Mouse (Mus musculus): ENCODE data around the gene Bcat1.
A peak's percentile ranks its signal among the peaks of the same experiment; 100 is the strongest.

Bcat1 gene

DNA sequence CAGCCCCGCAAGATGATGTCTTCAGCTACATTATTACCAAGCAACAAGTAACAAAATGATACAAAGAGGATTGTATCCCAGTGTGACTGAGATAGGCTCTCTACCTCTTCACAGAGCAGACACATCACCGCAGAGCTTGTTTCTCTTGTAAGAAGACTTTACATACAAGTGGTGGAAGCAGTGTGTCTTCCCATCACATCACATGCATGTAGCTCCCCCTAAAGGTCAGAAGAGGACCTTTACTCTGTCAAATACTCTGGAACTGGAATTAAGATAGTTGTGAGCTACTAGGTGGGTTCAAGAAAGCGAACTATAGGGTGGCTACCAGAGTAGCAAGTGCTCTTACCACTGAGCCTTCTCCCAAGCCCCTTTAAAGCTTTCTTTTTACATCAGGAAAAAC is 78.8 kb downstream of the Bcat1 start:
- Histone ChIP-seq H3K36me3 (ENCODE audit: insufficient read depth, low read length) (peaks cover 77% of the 10 kb centered on the region), H3K9me3 (ENCODE audit: low read length) (no peaks in the 10 kb centered on the region), H3K27me3 (ENCODE audit: insufficient read depth, low read length) (no peaks in the 10 kb centered on the region), H3K4me1 (replicated peaks; ENCODE audit: low read depth, low read length) (peaks cover 24% of the 10 kb centered on the region), H3K4me3 (replicated peaks; ENCODE audit: low read length) (no peak overlapping the region)
- peak; percentile 15; the same call in 1 of the 2 replicates for TF ChIP-seq CTCF (conservative IDR thresholded peaks at IDR 0.05; ENCODE audit: low read length)
- TF ChIP-seq POU5F1 (IDR thresholded peaks at IDR 0.05; ENCODE audit: borderline replicate concordance, low read length), result no peak

- Histone ChIP-seq H3K4me3 (replicated peaks; ENCODE audit: low read length) (no peak overlapping the region), H3K9me3 (ENCODE audit: low read length) (peaks cover 4% of the 10 kb centered on the region; the same call in 1 of the 2 replicates), H3K36me3 (ENCODE audit: insufficient read depth, low read length) (peaks cover 34% of the 10 kb centered on the region), H3K27me3 (ENCODE audit: insufficient read depth, low read length) (no peaks in the 10 kb centered on the region), H3K4me1 (replicated peaks; ENCODE audit: low read depth, low read length) (peaks cover 3% of the 10 kb centered on the region)
- no peak for TF ChIP-seq POU5F1 (IDR thresholded peaks at IDR 0.05; ENCODE audit: borderline replicate concordance, low read length)
- TF ChIP-seq NANOG (IDR thresholded peaks at IDR 0.05; ENCODE audit: borderline replicate concordance, low read length), result no peak
- no peak for TF ChIP-seq CTCF (conservative IDR thresholded peaks at IDR 0.05; ENCODE audit: low read length)
Measured at GRCm38 (mm10) chr6:144992111-144992510, 83.9 kb downstream of the Bcat1 start.

DNA sequence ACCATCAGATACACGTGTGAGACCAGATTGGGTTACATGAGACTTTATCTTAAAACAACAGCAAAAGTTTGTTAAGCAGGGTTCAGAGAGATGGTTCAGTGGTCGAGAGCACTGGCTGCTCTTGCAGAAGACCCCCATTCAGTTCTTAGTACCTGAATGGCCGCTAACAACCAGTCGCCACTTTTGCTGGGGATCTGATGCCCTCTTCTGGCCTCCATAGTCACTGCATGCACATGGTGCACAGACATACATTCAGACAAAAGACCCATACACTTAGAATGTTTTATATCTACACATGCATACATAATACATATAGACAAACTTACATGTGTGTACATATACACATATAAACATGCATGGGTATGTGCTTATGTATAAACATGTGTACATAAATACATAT is 86.8 kb downstream of the Bcat1 start:
- Histone ChIP-seq H3K9me3 (ENCODE audit: low read length) (peaks cover 4% of the 10 kb centered on the region; the same call in 1 of the 2 replicates), H3K36me3 (ENCODE audit: insufficient read depth, low read length) (peaks cover 7% of the 10 kb centered on the region), H3K4me1 (replicated peaks; ENCODE audit: low read depth, low read length) (peaks cover 3% of the 10 kb centered on the region), H3K27me3 (ENCODE audit: insufficient read depth, low read length) (no peaks in the 10 kb centered on the region), H3K4me3 (replicated peaks; ENCODE audit: low read length) (no peak overlapping the region)
- peak; percentile 38 for TF ChIP-seq CTCF (conservative IDR thresholded peaks at IDR 0.05; ENCODE audit: low read length)
- no peak for TF ChIP-seq POU5F1 (IDR thresholded peaks at IDR 0.05; ENCODE audit: borderline replicate concordance, low read length)

- no peak for TF ChIP-seq POU5F1 (IDR thresholded peaks at IDR 0.05; ENCODE audit: borderline replicate concordance, low read length)
- TF ChIP-seq NANOG (IDR thresholded peaks at IDR 0.05; ENCODE audit: borderline replicate concordance, low read length), result no peak
- no peak for TF ChIP-seq CTCF (conservative IDR thresholded peaks at IDR 0.05; ENCODE audit: low read length)
- peaks cover 5% of the 10 kb centered on the region for H3K4me1 ChIP-seq (replicated peaks; ENCODE audit: low read depth, low read length)
Measured at GRCm38 (mm10) chr6:144987676-144988075, 88.3 kb downstream of the Bcat1 start.

GRCm38 (mm10) chr6:144987216-144987615 is 88.8 kb downstream of the Bcat1 start:
- H3K4me3 ChIP-seq (replicated peaks; ENCODE audit: low read length), result no peak overlapping the region
- peaks cover 8% of the 10 kb centered on the region for H3K4me1 ChIP-seq (replicated peaks; ENCODE audit: low read depth, low read length)
- no peaks in the 10 kb centered on the region for H3K36me3 ChIP-seq (ENCODE audit: insufficient read depth, low read length)
- TF ChIP-seq CTCF (conservative IDR thresholded peaks at IDR 0.05; ENCODE audit: low read length), result no peak
- no peak for TF ChIP-seq NANOG (IDR thresholded peaks at IDR 0.05; ENCODE audit: borderline replicate concordance, low read length)
- TF ChIP-seq POU5F1 (IDR thresholded peaks at IDR 0.05; ENCODE audit: borderline replicate concordance, low read length), result no peak
- H3K27me3 ChIP-seq (ENCODE audit: insufficient read depth, low read length), result no peaks in the 10 kb centered on the region
- peaks cover 4% of the 10 kb centered on the region; the same call in 1 of the 2 replicates for H3K9me3 ChIP-seq (ENCODE audit: low read length)

More at GRCm38 (mm10) chr6:144987676-144988075, 88.3 kb downstream of the Bcat1 start:
- no peak overlapping the region for H3K4me3 ChIP-seq (replicated peaks; ENCODE audit: low read length)
- no peaks in the 10 kb centered on the region for H3K27me3 ChIP-seq (ENCODE audit: insufficient read depth, low read length)
- peaks cover 4% of the 10 kb centered on the region; the same call in 1 of the 2 replicates for H3K9me3 ChIP-seq (ENCODE audit: low read length)
- no peaks in the 10 kb centered on the region for H3K36me3 ChIP-seq (ENCODE audit: insufficient read depth, low read length)

DNA sequence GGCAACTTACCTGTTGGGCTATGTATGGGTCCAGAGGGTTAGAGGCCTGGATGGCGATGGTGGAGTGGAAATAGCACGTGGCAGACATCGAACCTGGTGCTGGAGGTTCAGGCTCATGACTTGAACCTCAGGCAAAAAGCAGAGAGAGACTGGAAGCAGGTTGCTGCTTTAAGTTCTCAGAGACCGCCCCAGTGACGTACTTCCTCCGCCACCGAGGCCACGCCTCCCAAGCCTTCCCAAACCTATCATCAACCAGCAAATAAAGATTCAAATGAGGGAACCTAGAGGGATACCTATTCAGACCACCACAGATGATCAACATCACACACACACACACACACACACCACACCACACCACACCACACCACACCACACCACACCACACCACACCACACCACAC is 91.8 kb downstream of the Bcat1 start:
- no peaks in the 10 kb centered on the region for H3K27me3 ChIP-seq (ENCODE audit: insufficient read depth, low read length)
- no peak for TF ChIP-seq NANOG (IDR thresholded peaks at IDR 0.05; ENCODE audit: borderline replicate concordance, low read length)
- TF ChIP-seq CTCF (conservative IDR thresholded peaks at IDR 0.05; ENCODE audit: low read length), result no peak
- TF ChIP-seq POU5F1 (IDR thresholded peaks at IDR 0.05; ENCODE audit: borderline replicate concordance, low read length), result no peak
- H3K36me3 ChIP-seq (ENCODE audit: insufficient read depth, low read length), result no peaks in the 10 kb centered on the region
- H3K4me3 ChIP-seq (replicated peaks; ENCODE audit: low read length), result peak overlapping the region; percentile 26; the same call in 1 of the 2 replicates
- peaks cover 4% of the 10 kb centered on the region; the same call in 1 of the 2 replicates for H3K9me3 ChIP-seq (ENCODE audit: low read length)
- H3K4me1 ChIP-seq (replicated peaks; ENCODE audit: low read depth, low read length), result peaks cover 9% of the 10 kb centered on the region

- Histone ChIP-seq H3K4me3 (replicated peaks; ENCODE audit: low read length) (no peak overlapping the region), H3K36me3 (ENCODE audit: insufficient read depth, low read length) (no peaks in the 10 kb centered on the region), H3K4me1 (replicated peaks; ENCODE audit: low read depth, low read length) (peaks cover 9% of the 10 kb centered on the region), H3K9me3 (ENCODE audit: low read length) (no peaks in the 10 kb centered on the region), H3K27me3 (ENCODE audit: insufficient read depth, low read length) (no peaks in the 10 kb centered on the region)
- no peak for TF ChIP-seq CTCF (conservative IDR thresholded peaks at IDR 0.05; ENCODE audit: low read length)
- no peak for TF ChIP-seq POU5F1 (IDR thresholded peaks at IDR 0.05; ENCODE audit: borderline replicate concordance, low read length)
- 0 out of 2 replicates have a peak, but pooled peaks have one; percentile 20 for TF ChIP-seq NANOG (IDR thresholded peaks at IDR 0.05; ENCODE audit: borderline replicate concordance, low read length)
Measured at GRCm38 (mm10) chr6:144982093-144982492, 93.9 kb downstream of the Bcat1 start.

DNA sequence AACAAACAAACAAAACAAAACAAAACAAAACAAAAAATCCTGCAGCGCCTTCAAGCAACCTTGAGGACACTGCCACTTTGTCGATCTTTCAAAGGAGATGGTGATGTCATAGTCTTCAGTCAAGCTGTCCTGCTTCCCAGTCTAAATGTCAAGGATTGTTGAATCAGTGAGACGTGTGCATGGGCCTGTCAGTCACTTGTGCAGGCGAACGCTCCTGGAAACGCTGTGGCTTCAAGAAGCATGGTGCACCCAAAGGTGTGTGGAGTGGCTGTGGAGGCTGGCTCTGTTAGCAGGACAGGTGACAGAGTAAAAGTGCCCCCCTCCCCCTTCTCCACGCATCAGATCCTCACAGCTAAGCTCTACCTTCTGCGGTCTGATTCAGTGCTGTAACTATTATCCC is 103.6 kb downstream of the Bcat1 start:
- H3K9me3 ChIP-seq (ENCODE audit: low read length), result peaks cover 11% of the 10 kb centered on the region
- TF ChIP-seq POU5F1 (IDR thresholded peaks at IDR 0.05; ENCODE audit: borderline replicate concordance, low read length), result no peak
- no peak for TF ChIP-seq NANOG (IDR thresholded peaks at IDR 0.05; ENCODE audit: borderline replicate concordance, low read length)
- TF ChIP-seq CTCF (conservative IDR thresholded peaks at IDR 0.05; ENCODE audit: low read length), result no peak
- no peaks in the 10 kb centered on the region for H3K27me3 ChIP-seq (ENCODE audit: insufficient read depth, low read length)
- no peaks in the 10 kb centered on the region for H3K4me1 ChIP-seq (replicated peaks; ENCODE audit: low read depth, low read length)
- no peak overlapping the region for H3K4me3 ChIP-seq (replicated peaks; ENCODE audit: low read length)
- 0 out of 2 replicates have a peak, but pooled peaks cover 3% of the 10 kb centered on the region for H3K36me3 ChIP-seq (ENCODE audit: insufficient read depth, low read length)

DNA sequence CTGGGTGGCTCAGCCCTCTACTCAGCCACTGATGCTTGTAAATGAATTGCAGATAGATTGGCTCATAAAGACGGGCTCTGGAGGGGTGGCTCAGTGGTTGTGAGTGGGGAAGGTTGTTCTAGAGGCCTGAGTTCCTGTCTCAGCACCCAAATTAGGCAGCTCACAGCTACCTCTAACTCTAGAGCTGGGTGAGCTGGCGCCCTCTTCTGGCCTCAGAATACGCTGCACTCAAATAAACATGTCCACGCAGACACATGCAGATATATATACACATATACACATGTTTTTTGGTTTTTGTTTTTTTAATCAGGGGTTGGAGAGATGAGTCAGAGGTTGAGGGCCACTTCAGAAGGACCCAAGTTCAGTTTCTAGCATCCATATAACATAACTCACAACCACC is 105.1 kb downstream of the Bcat1 start:
- H3K9me3 ChIP-seq (ENCODE audit: low read length), result peaks cover 11% of the 10 kb centered on the region
- TF ChIP-seq NANOG (IDR thresholded peaks at IDR 0.05; ENCODE audit: borderline replicate concordance, low read length) (no peak), CTCF (conservative IDR thresholded peaks at IDR 0.05; ENCODE audit: low read length) (peak; percentile 32)
- 0 out of 2 replicates have a peak, but pooled peaks cover 3% of the 10 kb centered on the region for H3K36me3 ChIP-seq (ENCODE audit: insufficient read depth, low read length)
- no peaks in the 10 kb centered on the region for H3K4me1 ChIP-seq (replicated peaks; ENCODE audit: low read depth, low read length)
- no peak overlapping the region for H3K4me3 ChIP-seq (replicated peaks; ENCODE audit: low read length)
- no peaks in the 10 kb centered on the region for H3K27me3 ChIP-seq (ENCODE audit: insufficient read depth, low read length)
